Mouse (Mus musculus) heart, embryonic 13.5 days (tissue): Measurements from ENCODE around the gene Asz1. TPM values are rescaled to one million over a fixed set of nuclear protein-coding genes. Genes with fewer than 3 reads are reported as not detected.
A peak's percentile ranks its signal among the peaks of the same experiment; 100 is the strongest.

Experiments
- ATAC-seq: fragments of 200-750 bp; cut with Nextera tagmentation; 2 replicates; pipeline ENCODE4 v1.8.0; 2017; ENCODE audit warnings: moderate TSS enrichment; ENCODE audit not compliant: insufficient number of reproducible peaks, low FRiP score, low TSS enrichment; ENCODE audit errors: extremely low read depth
- H3K27ac ChIP-seq: fragments of 300-500 bp; sonication (generic); replicated peaks from 2 replicates; pipeline ENCODE4 v1.5.1; 2015; ENCODE audit warnings: moderate library complexity, mild to moderate bottlenecking, inconsistent platforms
- H3K27me3 ChIP-seq: fragments of 300-500 bp; sonication (generic); replicated peaks from 2 replicates; pipeline ENCODE4 v1.6.1; 2015; ENCODE audit warnings: mild to moderate bottlenecking, inconsistent platforms
- H3K36me3 ChIP-seq: fragments of 300-500 bp; sonication (generic); 2 replicates; pipeline ENCODE4 v1.6.1; 2015; ENCODE audit warnings: mild to moderate bottlenecking, inconsistent platforms
- H3K4me1 ChIP-seq: fragments of 300-500 bp; sonication (generic); 2 replicates; pipeline ENCODE4 v1.6.1; 2015; ENCODE audit warnings: inconsistent platforms
- H3K4me2 ChIP-seq: fragments of 300-500 bp; sonication (generic); 2 replicates; pipeline ENCODE4 v1.6.1; 2015; ENCODE audit warnings: inconsistent platforms, mild to moderate bottlenecking, moderate library complexity
- H3K4me3 ChIP-seq: fragments of 300-500 bp; sonication (generic); 2 replicates; pipeline ENCODE4 v1.5.1; 2015; ENCODE audit warnings: moderate library complexity, mild to moderate bottlenecking, inconsistent platforms
- H3K9ac ChIP-seq: fragments of 300-500 bp; sonication (generic); 2 replicates; pipeline ENCODE4 v1.6.1; 2015; ENCODE audit warnings: inconsistent platforms, mild to moderate bottlenecking, moderate library complexity
- H3K9me3 ChIP-seq: fragments of 300-500 bp; sonication (generic); 2 replicates; pipeline ENCODE4 v1.6.1; 2016; ENCODE audit warnings: inconsistent platforms
- WGBS: fragments of 180-500 bp; shearing (Covaris S2); methylation state at CpG from one replicate; pipeline ENCODE4 v1.1.7; 2015; ENCODE audit warnings: mixed read lengths; 5-methylcytosine and 5-hydroxymethylcytosine counted together
- polyA plus RNA-seq: library from polyadenylated mRNA; unstranded; fragments of >200 nt; fragmentation: Nextera tagmentation; extraction: Ambion mirVana; gene quantifications from 2 replicates; pipeline ENCODE4 v1.2.1, GENCODE M21; 2015

Gene Asz1
- polyA plus RNA-seq, 1 experiment from 2014 or later: 0.44 TPM

DNA sequence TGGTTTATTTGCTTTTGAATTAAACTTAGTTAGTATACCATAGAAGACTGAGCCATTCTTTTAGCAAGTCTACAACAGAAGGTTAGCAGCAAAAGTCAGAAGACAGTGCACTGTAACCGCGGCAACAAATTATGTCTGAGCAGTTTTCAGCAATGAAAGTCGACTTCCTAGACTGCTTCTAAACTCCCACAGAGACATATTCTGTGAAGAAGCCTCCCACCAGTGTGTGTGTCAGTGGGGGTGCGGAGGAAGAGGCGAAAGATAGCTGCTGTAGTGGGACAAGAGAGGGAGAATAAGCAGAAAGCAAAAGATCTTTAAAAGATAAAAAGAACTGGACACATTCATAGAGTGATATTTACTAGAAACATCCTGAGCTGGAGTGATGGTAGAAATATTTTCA, 57.2 kb downstream of the Asz1 start:
- 66% methylated on average over 5 of the region's 5 CpGs for WGBS
- H3K36me3 ChIP-seq: no peaks in the 10 kb centered on the region
- H3K9me3 ChIP-seq: no peaks in the 10 kb centered on the region
- no peaks in the 10 kb centered on the region for H3K27me3 ChIP-seq
- H3K9ac ChIP-seq: no peak overlapping the region
- no peak overlapping the region for H3K4me2 ChIP-seq
- no peaks in the 10 kb centered on the region for H3K4me1 ChIP-seq
- H3K27ac ChIP-seq: no peak overlapping the region
- no peak for ATAC-seq
- no peak overlapping the region for H3K4me3 ChIP-seq

DNA sequence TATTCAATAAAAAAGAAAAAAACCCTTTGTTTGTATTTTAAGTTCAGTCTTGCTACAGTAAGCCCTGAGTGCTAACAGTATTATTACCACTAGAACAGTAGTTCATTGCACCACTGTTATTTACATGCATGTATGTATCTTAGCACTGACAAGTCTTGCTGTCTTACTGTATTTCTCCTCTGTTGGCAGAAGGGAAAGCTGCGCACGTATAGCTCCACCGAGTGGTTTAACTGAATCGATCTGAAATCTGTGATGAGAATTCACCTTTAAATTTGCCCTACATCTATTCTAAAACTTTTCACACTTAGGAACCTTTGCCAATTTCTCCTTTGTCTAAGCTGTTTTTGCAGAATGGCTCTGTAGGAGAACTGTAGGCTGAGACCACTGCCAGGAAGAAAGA, 64.6 kb downstream of the Asz1 start:
- Histone ChIP-seq H3K9ac (no peak overlapping the region), H3K27me3 (no peaks in the 10 kb centered on the region), H3K4me1 (no peaks in the 10 kb centered on the region), H3K4me2 (no peak overlapping the region), H3K36me3 (no peaks in the 10 kb centered on the region), H3K9me3 (no peaks in the 10 kb centered on the region), H3K27ac (no peak overlapping the region), H3K4me3 (no peak overlapping the region)
- WGBS: 69% methylated on average over 4 of the region's 4 CpGs
- ATAC-seq: no peak

DNA sequence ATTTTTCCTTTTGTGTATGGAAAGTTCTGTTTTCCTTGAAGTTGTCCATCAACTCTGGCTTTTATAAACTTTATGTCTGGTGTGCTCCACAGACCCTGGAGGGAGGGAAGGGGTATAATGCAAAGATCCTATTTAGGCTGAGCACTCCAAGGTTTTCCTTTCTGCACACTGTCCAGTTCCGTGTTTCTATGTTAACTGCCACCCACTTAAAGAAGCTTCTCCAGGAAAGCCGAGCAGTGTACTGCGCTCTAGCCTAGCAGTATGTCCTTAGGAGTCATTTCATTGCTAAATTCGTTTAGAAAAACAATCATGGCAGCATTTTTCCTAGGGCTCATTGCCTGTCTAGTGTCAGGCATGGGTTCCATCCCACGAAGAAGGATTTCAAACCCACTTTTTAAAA, 65.7 kb downstream of the Asz1 start:
- no peak overlapping the region for H3K4me2 ChIP-seq
- no peaks in the 10 kb centered on the region for H3K9me3 ChIP-seq
- H3K9ac ChIP-seq: no peak overlapping the region
- H3K27me3 ChIP-seq: no peaks in the 10 kb centered on the region
- H3K36me3 ChIP-seq: no peaks in the 10 kb centered on the region
- no peak for ATAC-seq
- no peak overlapping the region for H3K4me3 ChIP-seq
- H3K27ac ChIP-seq: no peak overlapping the region
- no peaks in the 10 kb centered on the region for H3K4me1 ChIP-seq
- WGBS: 66% methylated on average over 5 of the region's 5 CpGs

DNA sequence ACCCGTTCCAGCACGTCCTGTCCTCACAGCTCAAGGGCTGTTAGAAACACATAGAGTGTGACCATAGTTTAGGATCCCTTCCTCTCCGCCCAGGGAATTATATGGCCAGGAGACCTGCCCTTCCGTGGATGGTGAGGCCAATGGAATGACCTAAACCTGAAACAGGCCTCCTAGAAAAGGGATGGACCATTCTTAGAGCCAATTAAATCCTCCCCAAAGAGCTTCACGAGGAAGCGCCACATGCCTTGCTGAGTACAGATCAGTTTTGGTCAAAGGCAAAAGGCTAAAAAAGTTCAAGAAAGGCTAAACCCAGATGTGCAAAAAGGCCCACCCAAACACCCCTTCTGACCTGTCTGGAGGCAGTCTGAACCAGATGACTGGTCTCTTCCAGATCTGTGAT, 76.6 kb downstream of the Asz1 start:
- Histone ChIP-seq H3K27me3 (peaks cover 44% of the 10 kb centered on the region), H3K4me1 (peaks cover 25% of the 10 kb centered on the region), H3K36me3 (no peaks in the 10 kb centered on the region), H3K9me3 (no peaks in the 10 kb centered on the region), H3K4me2 (peak overlapping the region; percentile 94), H3K9ac (peak overlapping the region; percentile 54), H3K27ac (no peak overlapping the region), H3K4me3 (peak overlapping the region; percentile 61)
- WGBS: 33% methylated on average over 6 of the region's 6 CpGs
- ATAC-seq: no peak

DNA sequence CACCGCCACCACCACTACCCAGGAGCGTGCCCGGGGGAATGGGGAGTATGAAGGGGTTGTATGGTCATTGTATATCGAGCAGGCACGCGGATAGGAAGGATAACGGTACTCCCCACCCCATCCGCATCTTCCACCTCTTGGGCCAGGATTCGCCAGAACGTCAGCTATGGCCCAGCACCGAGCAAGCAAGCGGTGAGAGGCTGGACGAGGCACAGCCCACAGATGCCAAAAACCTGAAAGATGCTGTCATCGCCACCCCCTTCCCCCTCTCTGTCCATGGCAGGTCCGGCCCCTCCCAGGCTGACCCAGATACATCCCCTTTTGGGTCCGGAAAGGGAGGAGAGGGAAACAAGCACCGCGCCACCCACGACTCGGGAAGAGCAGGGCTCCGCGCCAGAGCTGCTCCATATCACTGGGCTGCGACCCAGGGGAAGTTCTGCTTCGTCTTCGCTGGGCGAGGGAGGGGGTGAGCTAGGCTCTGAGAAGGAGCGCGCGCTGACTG, 77.3 kb downstream of the Asz1 start:
- Histone ChIP-seq H3K4me3 (peak overlapping the region; percentile 61), H3K4me1 (peaks cover 25% of the 10 kb centered on the region), H3K36me3 (no peaks in the 10 kb centered on the region), H3K9me3 (no peaks in the 10 kb centered on the region), H3K4me2 (peak overlapping the region; percentile 94), H3K9ac (peak overlapping the region; percentile 54), H3K27ac (no peak overlapping the region), H3K27me3 (peaks cover 44% of the 10 kb centered on the region)
- peak; percentile 70 for ATAC-seq
- 0% methylated on average over 26 of the region's 29 CpGs for WGBS

DNA sequence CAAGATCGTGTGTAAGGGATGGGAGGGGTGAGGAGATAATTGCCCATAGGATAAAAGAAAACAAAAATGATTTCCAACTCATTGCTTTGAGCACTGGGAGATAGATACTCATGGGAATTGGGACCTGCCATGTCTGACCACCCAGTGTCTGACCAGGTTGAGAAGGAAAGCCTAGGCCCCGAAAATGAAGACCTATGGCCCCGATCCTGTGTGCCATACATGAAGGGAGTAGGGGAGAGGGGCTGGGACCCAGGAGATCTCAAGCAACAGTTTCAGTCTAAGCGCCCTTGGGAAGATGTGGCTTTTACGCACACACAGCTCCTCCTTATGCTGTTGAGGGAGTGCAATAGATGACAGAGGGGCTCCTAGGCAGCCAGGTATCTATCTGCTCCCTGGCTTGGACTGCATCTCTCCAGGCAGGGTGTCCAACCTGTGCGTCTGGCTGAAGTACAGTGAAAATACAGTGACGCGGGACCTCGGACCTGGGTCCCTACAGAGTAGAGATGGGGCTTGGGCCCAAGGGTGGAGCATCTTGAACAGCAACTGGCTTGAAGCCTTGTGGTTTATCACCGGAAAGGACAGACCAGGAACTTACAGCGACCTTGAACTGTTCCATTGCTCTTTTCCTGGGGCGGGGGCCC, 77.9 kb downstream of the Asz1 start:
- Histone ChIP-seq H3K27ac (no peak overlapping the region), H3K27me3 (peaks cover 44% of the 10 kb centered on the region), H3K4me2 (peak overlapping the region; percentile 94), H3K36me3 (no peaks in the 10 kb centered on the region), H3K4me3 (peak overlapping the region; percentile 61), H3K9ac (peak overlapping the region; percentile 72), H3K9me3 (no peaks in the 10 kb centered on the region), H3K4me1 (peaks cover 25% of the 10 kb centered on the region)
- ATAC-seq: no peak
- WGBS: 10% methylated on average over 12 of the region's 12 CpGs

DNA sequence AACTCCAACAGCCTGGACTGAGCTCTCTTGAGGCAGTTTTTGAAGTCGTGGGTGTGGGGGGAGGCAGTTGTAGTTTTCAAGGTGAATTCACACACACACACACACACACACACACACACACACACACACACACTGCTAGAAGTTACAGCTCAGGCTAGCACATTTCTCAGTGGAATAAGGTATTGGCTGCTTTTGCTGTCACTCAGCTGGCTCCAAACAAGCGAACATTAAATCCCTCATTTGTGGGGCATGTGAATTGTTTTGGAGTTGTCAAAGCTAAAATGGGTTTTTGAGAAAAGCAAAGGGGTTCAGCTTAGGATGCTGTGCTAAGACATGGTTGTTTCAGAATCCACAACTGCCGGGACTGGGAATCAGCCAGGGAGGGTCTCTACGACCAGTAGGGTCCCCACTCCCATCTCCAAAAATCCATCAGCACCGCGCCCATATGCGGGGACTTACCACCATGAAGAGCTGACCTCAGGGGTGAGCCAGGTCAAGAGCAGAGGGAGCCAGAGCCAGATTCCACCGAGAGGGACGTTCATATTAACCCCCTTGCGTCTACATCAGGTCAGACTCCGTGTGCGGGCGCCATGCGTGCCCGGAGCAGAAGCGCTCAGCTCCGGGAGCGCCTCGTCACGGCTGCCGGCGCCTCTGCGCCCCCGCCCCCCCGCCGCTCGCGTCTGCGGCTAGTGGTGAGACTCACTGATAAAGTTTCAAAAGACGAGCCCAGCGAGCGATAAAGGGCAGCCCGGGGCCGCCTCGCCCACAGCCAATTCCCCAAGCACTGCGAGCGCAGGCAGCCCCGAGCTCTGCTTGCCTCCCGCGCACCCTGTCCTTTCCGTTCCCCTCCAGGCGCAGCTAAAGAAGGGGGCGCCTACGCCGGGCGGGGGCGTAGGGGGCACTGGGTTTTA, 78.9 kb downstream of the Asz1 start, which contains the start of gene Wnt2:
Gene Wnt2 (minus strand): TSS at position 840 of the 911 bp plus-strand sequence.
- no peak for ATAC-seq
- peak within 1 kb of the TSS; percentile 94 for H3K4me2 ChIP-seq
- peak within 1 kb of the TSS; percentile 61 for H3K4me3 ChIP-seq
- peaks cover 44% of the 10 kb centered on the region for H3K27me3 ChIP-seq
- peak within 1 kb of the TSS; percentile 72 for H3K9ac ChIP-seq
- H3K4me1 ChIP-seq: peaks cover 25% of the 10 kb centered on the region
- no peak within 1 kb of the TSS for H3K27ac ChIP-seq
- no peaks in the 10 kb centered on the region for H3K9me3 ChIP-seq
- under 1% methylated on average over 47 of the region's 47 CpGs for WGBS
- H3K36me3 ChIP-seq: no peaks in the 10 kb centered on the region

DNA sequence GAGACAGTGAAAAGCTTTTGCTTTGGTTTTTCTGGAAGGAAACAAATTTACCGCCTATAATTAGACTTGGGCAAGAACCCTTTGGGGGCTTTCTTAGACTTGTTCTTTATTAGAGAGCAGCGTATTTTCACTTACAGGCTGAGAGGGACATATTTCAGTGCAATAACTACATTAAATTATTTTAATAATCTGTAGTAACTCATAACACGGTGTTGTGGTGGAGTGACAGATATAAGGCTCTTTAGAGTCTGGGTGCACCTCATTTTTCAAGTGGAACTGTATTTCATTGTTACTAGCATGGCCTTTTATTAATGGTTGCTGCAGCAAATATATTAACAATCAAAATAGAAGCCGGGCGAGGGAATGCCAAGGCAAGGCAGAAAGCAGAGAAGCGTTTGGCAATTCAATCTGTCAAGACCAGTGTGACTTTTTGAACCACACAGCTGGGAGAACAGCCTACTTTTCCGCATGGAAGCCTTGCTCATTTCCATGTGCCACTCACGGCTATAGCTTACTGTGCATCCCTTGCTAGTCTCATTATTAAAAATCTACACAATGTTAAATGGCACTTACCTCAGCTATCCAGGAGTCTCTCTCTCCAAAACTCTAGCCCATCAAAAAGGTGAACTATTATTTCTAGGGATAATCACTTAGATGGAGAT, 84.6 kb downstream of the Asz1 start:
- ATAC-seq: no peak
- H3K4me1 ChIP-seq: no peaks in the 10 kb centered on the region
- H3K27ac ChIP-seq: no peak overlapping the region
- H3K4me3 ChIP-seq: no peak overlapping the region
- WGBS: 85% methylated on average over 8 of the region's 8 CpGs
- H3K9me3 ChIP-seq: no peaks in the 10 kb centered on the region
- no peak overlapping the region for H3K9ac ChIP-seq
- peaks cover 12% of the 10 kb centered on the region for H3K27me3 ChIP-seq
- no peak overlapping the region for H3K4me2 ChIP-seq
- no peaks in the 10 kb centered on the region for H3K36me3 ChIP-seq

DNA sequence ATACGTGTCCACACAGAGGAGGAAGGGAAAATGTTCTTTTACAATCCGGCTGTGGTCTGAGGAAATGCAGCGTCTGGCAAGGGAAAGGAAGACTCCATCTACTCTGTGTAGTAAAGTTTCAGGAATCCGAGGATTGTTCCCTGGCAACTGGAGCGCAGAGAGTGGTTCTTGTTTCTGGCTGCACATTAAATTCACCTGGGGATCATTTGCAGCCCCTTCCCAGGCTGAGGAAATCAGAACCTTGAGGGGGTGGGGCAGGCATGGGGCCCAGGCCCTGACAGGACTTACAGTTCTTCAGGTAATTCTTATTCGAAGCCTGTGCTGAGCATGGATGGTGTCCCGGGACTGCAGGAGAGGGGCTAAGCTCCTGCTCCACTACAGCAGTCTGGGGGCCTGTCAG, 95.5 kb downstream of the Asz1 start:
- H3K36me3 ChIP-seq: no peaks in the 10 kb centered on the region
- no peaks in the 10 kb centered on the region for H3K9me3 ChIP-seq
- no peak overlapping the region for H3K4me3 ChIP-seq
- H3K4me1 ChIP-seq: peaks cover 6% of the 10 kb centered on the region
- H3K4me2 ChIP-seq: no peak overlapping the region
- H3K27me3 ChIP-seq: no peaks in the 10 kb centered on the region
- H3K9ac ChIP-seq: no peak overlapping the region
- no peak overlapping the region for H3K27ac ChIP-seq
- 74% methylated on average over 7 of the region's 7 CpGs for WGBS
- ATAC-seq: no peak; the same call in 1 of the 2 replicates

DNA sequence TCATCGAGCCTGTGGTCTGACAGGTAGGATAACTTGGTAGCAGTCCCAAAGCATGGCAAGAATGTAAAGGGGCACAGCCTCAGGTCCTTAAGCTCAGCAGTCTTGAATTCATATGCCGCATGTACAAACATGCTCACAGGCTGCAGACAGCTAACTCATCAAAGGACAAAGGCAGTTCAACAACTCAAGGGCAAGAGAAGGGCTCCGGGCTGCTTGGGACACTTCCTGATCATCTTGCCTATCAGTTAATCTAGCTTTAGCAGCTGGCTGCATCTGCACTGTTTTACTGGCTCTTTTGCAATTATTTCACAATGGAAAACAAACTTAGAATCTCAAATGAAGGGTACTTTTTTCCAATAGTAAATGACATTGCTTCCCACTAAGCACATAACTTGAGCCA, 101.5 kb downstream of the Asz1 start:
- no peaks in the 10 kb centered on the region for H3K9me3 ChIP-seq
- ATAC-seq: no peak
- no peaks in the 10 kb centered on the region for H3K36me3 ChIP-seq
- no peaks in the 10 kb centered on the region for H3K27me3 ChIP-seq
- H3K4me2 ChIP-seq: no peak overlapping the region
- 55% methylated on average over 3 of the region's 3 CpGs for WGBS
- H3K4me1 ChIP-seq: peaks cover 10% of the 10 kb centered on the region
- H3K27ac ChIP-seq: no peak overlapping the region
- no peak overlapping the region for H3K9ac ChIP-seq
- H3K4me3 ChIP-seq: no peak overlapping the region

DNA sequence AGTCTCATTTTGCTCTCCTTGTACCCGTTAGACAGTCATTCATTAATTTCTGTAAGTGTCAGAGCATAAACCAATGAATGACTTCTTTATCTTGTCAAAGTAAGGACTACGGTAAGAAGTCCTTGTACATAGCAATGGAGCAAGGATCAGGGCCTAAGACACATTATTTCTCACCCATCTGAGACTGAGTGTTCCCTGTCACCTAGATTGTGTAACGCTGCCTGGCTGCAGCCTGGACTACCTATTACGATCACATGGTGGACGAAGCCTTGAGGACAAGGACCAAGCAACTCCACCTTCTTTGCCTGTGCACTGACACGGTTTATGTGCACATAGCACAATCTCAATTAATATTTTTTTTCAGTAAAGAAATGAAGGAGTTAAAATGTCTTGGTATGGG, 106.8 kb downstream of the Asz1 start:
- Histone ChIP-seq H3K4me2 (no peak overlapping the region), H3K4me3 (no peak overlapping the region), H3K9me3 (no peaks in the 10 kb centered on the region), H3K36me3 (no peaks in the 10 kb centered on the region), H3K27ac (no peak overlapping the region), H3K27me3 (no peaks in the 10 kb centered on the region), H3K4me1 (0 out of 2 replicates have a peak, but pooled peaks cover 4% of the 10 kb centered on the region), H3K9ac (no peak overlapping the region)
- WGBS: 85% methylated on average over 6 of the region's 6 CpGs
- ATAC-seq: no peak
